Mouse (Mus musculus): ENCODE data around the gene Arl4d.
"Not testable (repeated sequence)": the region's sequence is repeated elsewhere in the genome, so short reads cannot be mapped to it uniquely, and the experiment has no call there.

- not testable (repeated sequence) for TF ChIP-seq CTCF (IDR thresholded peaks at IDR 0.05)
- TF ChIP-seq EP300 (IDR thresholded peaks at IDR 0.05), result peak; percentile 66
Observed at GRCm38 (mm10) chr11:101657886-101658750, 7.2 kb upstream of the Arl4d start.

Measured in lung, postnatal 0 days (tissue).